Mouse (Mus musculus) limb, embryonic 14.5 days (tissue): ENCODE measurements around the gene Cd3d. TPM values are rescaled to one million over a fixed set of nuclear protein-coding genes. Genes with fewer than 3 reads are reported as not detected.

ENCODE experiments used
- ATAC-seq: fragments of 200-750 bp; cut with Nextera tagmentation; 2 replicates; pipeline ENCODE4 v1.8.0; 2017; ENCODE audit warnings: low read depth, moderate number of reproducible peaks, moderate TSS enrichment; ENCODE audit not compliant: low FRiP score
- DNase-seq: peaks from one replicate; pipeline ENCODE4 v3.0.0-alpha.2; 2015; ENCODE audit warnings: low spot score
- H3K27ac ChIP-seq: fragments of 300-500 bp; sonication (generic); replicated peaks from 2 replicates; pipeline ENCODE4 v1.5.1; 2014; ENCODE audit warnings: low read depth, mild to moderate bottlenecking, low read length, moderate library complexity, mixed read lengths
- H3K27me3 ChIP-seq: fragments of 300-500 bp; sonication (generic); 2 replicates; pipeline ENCODE4 v1.6.1; 2014; ENCODE audit warnings: low read length, mixed read lengths; ENCODE audit not compliant: control insufficient read depth, insufficient read depth
- H3K36me3 ChIP-seq: fragments of 300-500 bp; sonication (generic); 2 replicates; pipeline ENCODE4 v1.6.1; 2014; ENCODE audit warnings: mild to moderate bottlenecking, low read length, moderate library complexity, mixed read lengths; ENCODE audit not compliant: control insufficient read depth, insufficient read depth
- H3K4me1 ChIP-seq: fragments of 300-500 bp; sonication (generic); 2 replicates; pipeline ENCODE4 v1.6.1; 2014; ENCODE audit warnings: antibody characterized with exemption, low read length, mixed read lengths; ENCODE audit not compliant: control insufficient read depth, insufficient read depth
- H3K4me2 ChIP-seq: fragments of 300-500 bp; sonication (generic); replicated peaks from 2 replicates; pipeline ENCODE4 v1.6.1; 2014; ENCODE audit warnings: low read depth, mild to moderate bottlenecking, low read length, moderate library complexity; ENCODE audit not compliant: severe bottlenecking
- H3K4me3 ChIP-seq: fragments of 300-500 bp; sonication (generic); replicated peaks from 2 replicates; pipeline ENCODE4 v1.5.1; 2014; ENCODE audit warnings: low read length
- H3K9ac ChIP-seq: fragments of 300-500 bp; sonication (generic); 2 replicates; pipeline ENCODE4 v1.6.1; 2014; ENCODE audit warnings: mild to moderate bottlenecking, low read depth, low read length, moderate library complexity; ENCODE audit not compliant: severe bottlenecking
- H3K9me3 ChIP-seq: fragments of 300-500 bp; sonication (generic); 2 replicates; pipeline ENCODE4 v1.6.1; 2016; ENCODE audit warnings: low read length; ENCODE audit not compliant: control insufficient read depth
- POLR2A ChIP-seq: fragments of 200-500 bp; IDR thresholded peaks from 2 replicates; pipeline ENCODE4 v1.8.0; 2012; ENCODE audit warnings: inconsistent platforms, mild to moderate bottlenecking, moderate library complexity, borderline replicate concordance; ENCODE audit not compliant: insufficient read depth, insufficient read length; ENCODE audit errors: extremely low read depth
- WGBS: fragments of 180-500 bp; shearing (Covaris S2); extraction: QIAGEN DNeasy Blood & Tissue Kit; methylation state at CpG from one replicate; pipeline ENCODE4 v1.1.7; 2014; 5-methylcytosine and 5-hydroxymethylcytosine counted together
- polyA plus RNA-seq, 2 experiments: library from polyadenylated mRNA; depleted of rRNA in 1 of 2; stranded (reverse) in 1 of 2; unstranded in 1 of 2; fragments of >200 nt; fragmentation: Nextera tagmentation in 1 of 2; extraction: Ambion mirVana in 1 of 2; gene quantifications; 2 replicates each; pipeline versions ENCODE4 v1.2.1 to v1.2.3; 2012 to 2014

Cd3d gene
- polyA plus RNA-seq, 2 experiments, result not detected

DNA sequence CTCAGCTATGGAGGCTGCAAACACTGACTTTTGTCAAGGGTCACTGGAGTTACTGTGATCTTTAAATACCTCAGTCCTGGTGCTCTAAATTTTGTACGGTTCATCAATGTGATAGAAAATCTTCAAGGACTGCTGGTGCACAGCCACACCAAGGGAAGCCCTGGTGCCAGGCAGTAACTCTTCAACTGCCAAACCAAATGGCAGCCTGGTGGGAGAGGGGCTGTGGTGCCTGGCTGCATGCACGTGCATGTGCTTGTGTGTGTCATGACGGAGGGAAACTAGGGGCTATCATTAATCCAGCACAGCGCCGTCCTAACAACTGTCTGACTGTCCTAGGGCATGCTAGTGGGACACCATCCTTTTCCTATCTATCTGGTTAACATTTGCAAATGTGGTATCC, 18.2 kb downstream of the Cd3d start:
- Histone ChIP-seq H3K4me1 (no peaks in the 10 kb centered on the region), H3K4me2 (no peak overlapping the region), H3K27me3 (no peaks in the 10 kb centered on the region), H3K4me3 (no peak overlapping the region), H3K36me3 (no peaks in the 10 kb centered on the region), H3K27ac (no peak overlapping the region), H3K9me3 (no peaks in the 10 kb centered on the region), H3K9ac (no peak overlapping the region; the same call in 1 of the 2 replicates)
- 75% methylated on average over 5 of the region's 5 CpGs for WGBS
- peak; percentile 62; the same call in 1 of the 2 replicates for ATAC-seq
- TF ChIP-seq POLR2A, result no peak
- DNase-seq, result no peak

DNA sequence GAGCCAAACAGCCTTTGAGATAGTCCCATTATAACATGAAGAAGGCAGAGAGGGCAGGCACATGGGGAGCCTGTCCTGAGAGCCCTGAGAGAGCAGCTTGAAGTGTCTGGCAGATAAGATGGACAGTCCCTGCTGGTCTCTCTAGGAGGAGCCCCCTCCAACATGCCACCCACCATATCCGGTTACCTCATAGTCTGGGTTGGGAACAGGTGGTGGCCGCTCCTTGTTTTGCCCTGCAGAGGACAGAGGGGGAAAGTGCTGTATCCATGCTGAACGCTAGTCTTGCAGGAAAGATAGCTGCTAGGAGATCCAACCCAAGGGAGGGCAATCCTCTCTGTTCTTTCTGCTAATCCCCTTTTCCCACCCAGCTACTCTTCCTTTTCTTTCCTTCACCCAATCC, 18.7 kb downstream of the Cd3d start:
- ATAC-seq (peak; percentile 93), DNase-seq (peak; percentile 29)
- Histone ChIP-seq H3K27me3 (no peaks in the 10 kb centered on the region), H3K4me1 (no peaks in the 10 kb centered on the region), H3K36me3 (no peaks in the 10 kb centered on the region), H3K9me3 (no peaks in the 10 kb centered on the region), H3K9ac (no peak overlapping the region; the same call in 1 of the 2 replicates), H3K4me3 (no peak overlapping the region), H3K4me2 (no peak overlapping the region), H3K27ac (no peak overlapping the region)
- WGBS, result 67% methylated on average over 3 of the region's 3 CpGs
- no peak for TF ChIP-seq POLR2A

DNA sequence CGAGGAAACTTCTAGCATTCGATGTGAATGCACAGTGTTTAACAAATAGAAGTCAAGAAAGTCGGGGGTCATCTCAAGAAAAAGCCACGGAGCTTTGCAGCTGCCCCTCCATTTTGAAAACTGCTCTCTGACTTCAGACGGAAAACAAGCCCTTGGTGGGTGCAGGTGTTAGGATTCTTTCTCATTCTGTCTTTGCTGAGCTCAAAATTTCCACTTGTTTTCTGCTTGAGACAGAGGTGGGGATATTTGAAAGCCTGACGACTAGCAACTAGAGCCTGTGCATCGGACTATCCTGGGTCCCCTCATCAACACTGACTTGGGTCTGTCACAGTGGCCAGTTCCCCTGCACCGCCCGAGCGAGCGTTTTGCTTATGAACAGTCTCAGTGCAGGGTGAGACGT, 25.8 kb downstream of the Cd3d start:
- Histone ChIP-seq H3K4me2 (no peak overlapping the region), H3K27ac (no peak overlapping the region), H3K4me1 (no peaks in the 10 kb centered on the region; the same call in 1 of the 2 replicates), H3K27me3 (no peaks in the 10 kb centered on the region), H3K9ac (no peak overlapping the region), H3K36me3 (no peaks in the 10 kb centered on the region), H3K9me3 (no peaks in the 10 kb centered on the region), H3K4me3 (no peak overlapping the region)
- DNase-seq, result no peak
- TF ChIP-seq POLR2A, result no peak
- WGBS, result 77% methylated on average over 12 of the region's 12 CpGs
- ATAC-seq, result no peak

DNA sequence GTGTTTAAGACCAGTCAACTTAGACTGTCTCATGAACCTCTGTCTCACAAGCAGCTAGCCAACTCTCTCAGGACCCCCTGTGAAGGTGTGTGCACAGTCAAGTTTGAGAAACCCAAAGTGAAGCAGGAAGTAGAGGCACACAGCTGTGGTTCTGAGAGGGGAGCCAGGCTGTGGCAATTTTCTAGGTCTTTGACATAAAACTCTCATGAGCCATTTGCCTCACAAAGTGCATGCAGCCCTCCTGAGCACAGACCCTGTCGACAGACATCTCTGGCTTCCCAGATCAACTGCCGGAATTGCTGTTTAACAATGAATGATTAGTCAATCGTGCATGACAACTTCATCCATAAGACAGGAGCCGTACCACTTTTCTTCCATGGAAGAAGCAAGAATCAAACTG, 26.8 kb downstream of the Cd3d start:
- no peaks in the 10 kb centered on the region for H3K9me3 ChIP-seq
- H3K27ac ChIP-seq, result no peak overlapping the region
- H3K4me1 ChIP-seq, result no peaks in the 10 kb centered on the region; the same call in 1 of the 2 replicates
- ATAC-seq (no peak), DNase-seq (no peak)
- no peak overlapping the region for H3K9ac ChIP-seq
- H3K27me3 ChIP-seq, result no peaks in the 10 kb centered on the region
- H3K36me3 ChIP-seq, result no peaks in the 10 kb centered on the region
- H3K4me3 ChIP-seq, result no peak overlapping the region
- TF ChIP-seq POLR2A, result no peak
- WGBS, result 81% methylated on average over 4 of the region's 4 CpGs
- no peak overlapping the region for H3K4me2 ChIP-seq

DNA sequence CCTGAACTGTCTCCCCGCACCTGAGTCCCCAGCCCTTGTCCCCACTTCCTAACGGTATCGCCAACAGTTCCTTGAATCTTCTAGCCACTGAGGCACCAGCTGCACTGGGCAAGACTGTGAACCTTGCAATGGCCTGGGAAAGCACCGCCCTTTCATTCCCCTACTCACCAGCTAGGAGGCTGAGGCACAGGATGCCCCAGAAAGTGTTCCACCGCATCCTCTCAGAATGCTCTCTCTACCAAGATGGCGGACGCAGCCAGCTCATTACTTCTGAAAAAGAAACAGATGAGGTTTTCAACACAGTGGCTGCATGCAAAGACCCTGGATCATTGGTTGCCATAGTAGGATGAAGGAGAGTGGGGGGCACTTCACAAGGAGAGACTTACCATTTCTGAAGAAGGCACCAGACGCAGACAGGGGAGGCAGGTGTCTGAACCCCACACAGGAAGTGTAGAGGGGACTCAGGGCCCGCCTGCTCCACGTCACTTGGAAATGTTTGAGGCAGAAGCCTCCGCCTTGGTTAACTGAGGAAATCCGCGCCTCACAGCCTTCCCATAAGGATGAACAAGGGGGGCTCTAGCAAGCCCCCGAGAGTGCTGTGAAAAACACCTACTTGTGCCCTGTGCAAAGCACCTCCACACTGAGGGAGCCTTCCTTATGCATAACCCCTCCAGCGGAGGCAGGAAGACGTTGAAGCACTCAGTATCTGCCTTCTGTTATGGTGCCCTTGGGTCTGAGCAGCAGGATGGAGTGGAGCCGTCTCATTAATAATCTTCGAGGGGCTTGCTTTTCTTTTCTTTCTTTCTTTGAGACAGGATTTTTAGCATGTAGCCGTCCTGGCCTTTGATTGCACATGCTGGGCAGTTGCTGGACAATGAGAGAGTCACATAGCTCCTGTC, 27.8 kb downstream of the Cd3d start, which contains the start of gene Cd3e:
Gene Cd3e, minus strand, starts transcription at position 448 of the 899 bp plus-strand sequence.
- H3K4me1 ChIP-seq, result no peaks in the 10 kb centered on the region; the same call in 1 of the 2 replicates
- no peaks in the 10 kb centered on the region for H3K27me3 ChIP-seq
- H3K36me3 ChIP-seq, result no peaks in the 10 kb centered on the region
- H3K27ac ChIP-seq, result no peak within 1 kb of the TSS
- TF ChIP-seq POLR2A, result no peak
- no peak within 1 kb of the TSS for H3K4me3 ChIP-seq
- H3K9ac ChIP-seq, result no peak within 1 kb of the TSS
- 85% methylated on average over 19 of the region's 19 CpGs for WGBS
- no peaks in the 10 kb centered on the region for H3K9me3 ChIP-seq
- no peak within 1 kb of the TSS for H3K4me2 ChIP-seq
- ATAC-seq, result no peak
- no peak for DNase-seq
